Mouse (Mus musculus) heart, embryonic 13.5 days (tissue): ENCODE measurements around the gene Cybrd1. TPM values are rescaled to one million over a fixed set of nuclear protein-coding genes. Genes with fewer than 3 reads are reported as not detected.

Source experiments
- ATAC-seq: fragments of 200-750 bp; cut with Nextera tagmentation; 2 replicates; pipeline ENCODE4 v1.8.0; 2017; ENCODE audit warnings: moderate TSS enrichment; ENCODE audit not compliant: insufficient number of reproducible peaks, low FRiP score, low TSS enrichment; ENCODE audit errors: extremely low read depth
- H3K27ac ChIP-seq: fragments of 300-500 bp; sonication (generic); replicated peaks from 2 replicates; pipeline ENCODE4 v1.5.1; 2015; ENCODE audit warnings: moderate library complexity, mild to moderate bottlenecking, inconsistent platforms
- H3K27me3 ChIP-seq: fragments of 300-500 bp; sonication (generic); replicated peaks from 2 replicates; pipeline ENCODE4 v1.6.1; 2015; ENCODE audit warnings: mild to moderate bottlenecking, inconsistent platforms
- H3K36me3 ChIP-seq: fragments of 300-500 bp; sonication (generic); 2 replicates; pipeline ENCODE4 v1.6.1; 2015; ENCODE audit warnings: mild to moderate bottlenecking, inconsistent platforms
- H3K4me1 ChIP-seq: fragments of 300-500 bp; sonication (generic); 2 replicates; pipeline ENCODE4 v1.6.1; 2015; ENCODE audit warnings: inconsistent platforms
- H3K4me2 ChIP-seq: fragments of 300-500 bp; sonication (generic); 2 replicates; pipeline ENCODE4 v1.6.1; 2015; ENCODE audit warnings: inconsistent platforms, mild to moderate bottlenecking, moderate library complexity
- H3K4me3 ChIP-seq: fragments of 300-500 bp; sonication (generic); 2 replicates; pipeline ENCODE4 v1.5.1; 2015; ENCODE audit warnings: moderate library complexity, mild to moderate bottlenecking, inconsistent platforms
- H3K9ac ChIP-seq: fragments of 300-500 bp; sonication (generic); 2 replicates; pipeline ENCODE4 v1.6.1; 2015; ENCODE audit warnings: inconsistent platforms, mild to moderate bottlenecking, moderate library complexity
- H3K9me3 ChIP-seq: fragments of 300-500 bp; sonication (generic); 2 replicates; pipeline ENCODE4 v1.6.1; 2016; ENCODE audit warnings: inconsistent platforms
- WGBS: fragments of 180-500 bp; shearing (Covaris S2); methylation state at CpG from one replicate; pipeline ENCODE4 v1.1.7; 2015; ENCODE audit warnings: mixed read lengths; 5-methylcytosine and 5-hydroxymethylcytosine counted together
- polyA plus RNA-seq: library from polyadenylated mRNA; unstranded; fragments of >200 nt; fragmentation: Nextera tagmentation; extraction: Ambion mirVana; gene quantifications from 2 replicates; pipeline ENCODE4 v1.2.1, GENCODE M21; 2015

The Cybrd1 gene
- polyA plus RNA-seq, 1 experiment from 2014 or later: 1.7 TPM

DNA sequence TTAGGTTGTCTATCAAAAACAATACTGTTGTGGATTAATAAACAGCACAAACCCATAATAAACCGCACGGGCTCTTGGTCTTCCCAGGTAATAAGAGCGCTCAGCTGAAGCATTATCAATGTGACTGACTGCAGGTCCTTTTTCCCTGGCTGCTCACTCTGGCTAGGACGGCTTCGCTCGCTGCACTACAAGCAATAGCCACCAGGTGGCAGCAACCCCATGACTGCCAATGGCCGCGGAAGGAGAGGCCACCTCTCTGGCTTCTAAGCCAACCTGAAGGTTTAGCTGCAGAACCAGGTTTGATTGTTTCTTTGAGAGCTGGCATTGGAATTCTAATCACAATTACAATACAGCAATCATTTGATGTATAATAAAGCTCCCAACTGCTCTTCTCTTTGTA is 37.8 kb downstream of the Cybrd1 start:
- Histone ChIP-seq H3K4me3 (no peak overlapping the region), H3K9ac (no peak overlapping the region), H3K9me3 (no peaks in the 10 kb centered on the region), H3K36me3 (no peaks in the 10 kb centered on the region), H3K4me1 (peaks cover 9% of the 10 kb centered on the region; the same call in 1 of the 2 replicates), H3K27me3 (no peaks in the 10 kb centered on the region), H3K4me2 (no peak overlapping the region), H3K27ac (no peak overlapping the region)
- ATAC-seq: no peak
- 8% methylated on average over 8 of the region's 8 CpGs for WGBS

GRCm38 (mm10) chr2:71156446-71156845 is 38.7 kb downstream of the Cybrd1 start:
- Histone ChIP-seq H3K9me3 (no peaks in the 10 kb centered on the region), H3K9ac (no peak overlapping the region), H3K27me3 (no peaks in the 10 kb centered on the region), H3K4me3 (no peak overlapping the region), H3K4me1 (peaks cover 11% of the 10 kb centered on the region; the same call in 1 of the 2 replicates), H3K4me2 (no peak overlapping the region), H3K27ac (no peak overlapping the region), H3K36me3 (no peaks in the 10 kb centered on the region)
- ATAC-seq: no peak
- 76% methylated on average over 8 of the region's 8 CpGs for WGBS

GRCm38 (mm10) chr2:71157881-71158280 is 40.2 kb downstream of the Cybrd1 start:
- no peak for ATAC-seq
- H3K4me3 ChIP-seq: no peak overlapping the region
- no peak overlapping the region for H3K9ac ChIP-seq
- no peak overlapping the region for H3K27ac ChIP-seq
- no peaks in the 10 kb centered on the region for H3K9me3 ChIP-seq
- no peak overlapping the region for H3K4me2 ChIP-seq
- peaks cover 11% of the 10 kb centered on the region; the same call in 1 of the 2 replicates for H3K4me1 ChIP-seq
- no peaks in the 10 kb centered on the region for H3K36me3 ChIP-seq
- no peaks in the 10 kb centered on the region for H3K27me3 ChIP-seq
- 79% methylated on average over 8 of the region's 8 CpGs for WGBS

- H3K4me3 ChIP-seq: peak overlapping the region; percentile 25
- no peak overlapping the region for H3K27ac ChIP-seq
- H3K9ac ChIP-seq: peak overlapping the region; percentile 28; the same call in 1 of the 2 replicates
- no peaks in the 10 kb centered on the region; the same call in 1 of the 2 replicates for H3K27me3 ChIP-seq
- no peaks in the 10 kb centered on the region for H3K36me3 ChIP-seq
- peak overlapping the region; percentile 57 for H3K4me2 ChIP-seq
- no peaks in the 10 kb centered on the region for H3K9me3 ChIP-seq
- ATAC-seq: no peak
- 55% methylated on average over 16 of the region's 16 CpGs for WGBS
- H3K4me1 ChIP-seq: peaks cover 11% of the 10 kb centered on the region; the same call in 1 of the 2 replicates
Measured at GRCm38 (mm10) chr2:71159576-71160306, 42.0 kb downstream of the Cybrd1 start.

DNA sequence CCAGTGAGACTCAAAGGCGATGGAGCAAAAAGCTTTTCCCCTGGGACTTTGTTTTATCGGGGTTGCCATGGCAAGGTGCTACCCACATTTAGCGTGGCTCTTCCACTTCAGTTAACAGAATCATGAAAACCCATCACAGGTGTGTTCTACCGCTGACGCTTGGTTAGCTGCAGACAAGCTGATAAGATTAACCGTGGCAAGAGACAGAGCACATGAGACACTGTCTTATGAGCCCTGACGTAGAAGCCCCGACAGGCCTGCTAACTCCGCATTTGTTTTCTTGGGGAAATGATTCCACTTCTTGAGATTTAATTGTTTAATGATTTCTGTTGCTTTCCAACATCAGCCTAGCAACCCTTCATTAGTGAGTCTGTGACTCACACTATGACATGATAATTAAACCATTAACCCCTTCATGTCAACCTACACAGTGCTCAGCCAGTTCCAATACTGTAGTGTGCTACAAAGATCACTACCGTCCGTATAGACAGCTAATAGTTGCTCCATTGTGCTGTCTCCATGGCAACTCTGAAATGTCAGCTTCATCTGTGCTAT is 42.7 kb downstream of the Cybrd1 start:
- peak overlapping the region; percentile 28; the same call in 1 of the 2 replicates for H3K9ac ChIP-seq
- H3K4me3 ChIP-seq: peak overlapping the region; percentile 25
- peak overlapping the region; percentile 57 for H3K4me2 ChIP-seq
- peaks cover 11% of the 10 kb centered on the region; the same call in 1 of the 2 replicates for H3K4me1 ChIP-seq
- no peaks in the 10 kb centered on the region for H3K9me3 ChIP-seq
- no peak for ATAC-seq
- no peak overlapping the region for H3K27ac ChIP-seq
- no peaks in the 10 kb centered on the region for H3K36me3 ChIP-seq
- 39% methylated on average over 11 of the region's 11 CpGs for WGBS
- H3K27me3 ChIP-seq: no peaks in the 10 kb centered on the region; the same call in 1 of the 2 replicates

DNA sequence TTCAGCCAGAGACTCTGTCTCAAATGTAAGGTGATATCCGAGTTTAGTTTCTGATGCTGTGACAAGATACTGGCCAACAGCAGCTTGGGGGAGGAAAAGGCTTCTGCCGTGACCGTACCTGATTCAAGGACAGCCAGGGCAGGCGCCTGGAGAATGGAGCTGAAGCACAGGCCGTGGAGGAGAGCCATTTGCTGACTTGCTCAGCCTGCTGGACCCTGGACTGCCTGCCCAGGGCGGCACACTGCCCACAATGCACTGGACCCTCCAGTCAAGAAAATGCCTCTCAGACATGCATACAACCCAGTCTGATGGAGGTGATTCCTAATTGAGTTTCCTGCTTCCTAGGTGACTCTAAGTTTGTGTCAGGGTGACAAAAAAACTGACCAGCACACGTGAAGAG is 43.8 kb downstream of the Cybrd1 start:
- Histone ChIP-seq H3K4me2 (no peak overlapping the region), H3K27ac (no peak overlapping the region), H3K4me3 (no peak overlapping the region), H3K9ac (no peak overlapping the region), H3K36me3 (no peaks in the 10 kb centered on the region), H3K9me3 (no peaks in the 10 kb centered on the region), H3K27me3 (no peaks in the 10 kb centered on the region; the same call in 1 of the 2 replicates), H3K4me1 (peaks cover 11% of the 10 kb centered on the region; the same call in 1 of the 2 replicates)
- WGBS: 70% methylated on average over 7 of the region's 7 CpGs
- ATAC-seq: no peak

GRCm38 (mm10) chr2:71162831-71163621 is 45.3 kb downstream of the Cybrd1 start:
- H3K27ac ChIP-seq: no peak overlapping the region
- no peak overlapping the region for H3K9ac ChIP-seq
- WGBS: 71% methylated on average over 25 of the region's 25 CpGs
- no peaks in the 10 kb centered on the region; the same call in 1 of the 2 replicates for H3K27me3 ChIP-seq
- no peak overlapping the region for H3K4me2 ChIP-seq
- no peaks in the 10 kb centered on the region for H3K9me3 ChIP-seq
- H3K4me3 ChIP-seq: no peak overlapping the region
- no peak for ATAC-seq
- H3K36me3 ChIP-seq: no peaks in the 10 kb centered on the region
- H3K4me1 ChIP-seq: peaks cover 11% of the 10 kb centered on the region; the same call in 1 of the 2 replicates

- no peak overlapping the region for H3K9ac ChIP-seq
- H3K4me2 ChIP-seq: no peak overlapping the region
- no peaks in the 10 kb centered on the region for H3K9me3 ChIP-seq
- H3K4me1 ChIP-seq: no peaks in the 10 kb centered on the region
- no peak overlapping the region for H3K27ac ChIP-seq
- WGBS: 63% methylated on average over 4 of the region's 4 CpGs
- no peak overlapping the region for H3K4me3 ChIP-seq
- ATAC-seq: no peak
- no peaks in the 10 kb centered on the region for H3K36me3 ChIP-seq
- no peaks in the 10 kb centered on the region; the same call in 1 of the 2 replicates for H3K27me3 ChIP-seq
Measured at GRCm38 (mm10) chr2:71167211-71167610, 49.5 kb downstream of the Cybrd1 start.

GRCm38 (mm10) chr2:71168461-71169021 is 50.8 kb downstream of the Cybrd1 start:
- Histone ChIP-seq H3K4me3 (no peak overlapping the region), H3K9ac (no peak overlapping the region), H3K36me3 (no peaks in the 10 kb centered on the region), H3K27ac (no peak overlapping the region), H3K9me3 (no peaks in the 10 kb centered on the region), H3K4me1 (no peaks in the 10 kb centered on the region), H3K4me2 (no peak overlapping the region), H3K27me3 (no peaks in the 10 kb centered on the region)
- WGBS: 50% methylated on average over 10 of the region's 10 CpGs
- ATAC-seq: no peak

DNA sequence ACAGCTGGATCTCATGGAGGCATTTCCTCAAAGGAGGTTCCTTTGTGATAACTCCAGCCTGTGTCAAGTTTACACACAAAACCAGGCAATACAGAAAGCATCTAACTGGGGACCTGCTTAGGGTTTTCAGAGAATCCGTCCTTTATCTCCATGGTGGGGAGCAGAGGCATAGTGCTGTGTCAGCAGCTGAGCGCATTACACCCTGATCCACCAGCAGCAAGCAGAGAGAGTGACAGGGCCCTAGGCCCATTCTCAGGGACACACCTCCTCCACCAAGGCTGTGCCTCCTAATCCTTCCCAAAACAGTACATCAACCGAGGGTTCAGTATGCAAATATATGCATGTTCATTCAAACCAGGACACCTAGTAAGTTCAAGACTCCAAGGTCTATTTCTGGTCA is 55.3 kb downstream of the Cybrd1 start:
- Histone ChIP-seq H3K4me3 (no peak overlapping the region), H3K9ac (no peak overlapping the region), H3K4me2 (no peak overlapping the region), H3K36me3 (no peaks in the 10 kb centered on the region), H3K27me3 (no peaks in the 10 kb centered on the region), H3K27ac (no peak overlapping the region), H3K9me3 (no peaks in the 10 kb centered on the region), H3K4me1 (peaks cover 9% of the 10 kb centered on the region)
- ATAC-seq: no peak
- 51% methylated on average over 3 of the region's 3 CpGs for WGBS
